Mouse (Mus musculus): Measurements from ENCODE around the gene Lhfp. TPM values are rescaled to one million over a fixed set of nuclear protein-coding genes. Genes with fewer than 3 reads are reported as not detected.
"Not testable (repeated sequence)": the region's sequence is repeated elsewhere in the genome, so short reads cannot be mapped to it uniquely, and the experiment has no call there.

The Lhfp gene
- polyA plus RNA-seq, 1 experiment from 2014 or later, result 47.3 TPM

DNA sequence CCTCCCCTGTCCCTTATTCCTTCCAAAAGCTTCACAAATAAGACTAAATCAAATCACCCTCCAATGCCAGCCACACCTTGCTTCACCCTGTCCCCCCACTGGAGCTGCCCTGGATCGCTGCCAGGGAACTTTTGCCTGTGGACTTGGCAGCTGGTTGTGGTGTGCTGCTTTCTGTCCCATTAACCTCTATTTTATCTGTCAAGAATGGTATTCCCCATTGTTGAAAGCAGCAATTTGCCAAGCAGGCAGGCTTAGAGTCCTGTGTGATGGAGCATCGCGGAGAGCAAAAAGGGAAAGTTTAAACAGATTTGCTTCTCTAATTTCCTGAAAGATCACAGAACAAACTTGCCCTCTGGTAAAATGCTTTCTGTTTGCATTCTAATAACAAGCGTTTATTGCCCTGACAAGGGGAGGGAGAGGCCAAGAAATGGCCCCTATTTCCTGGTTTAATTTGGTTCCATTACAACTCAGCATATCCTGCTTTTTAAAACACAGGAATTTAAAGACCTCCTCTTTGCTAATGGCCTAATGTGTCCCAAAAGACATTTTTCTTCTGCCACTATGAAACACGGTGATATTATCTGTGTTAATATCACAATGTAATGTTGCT, 212.0 kb downstream of the Lhfp start:
- 71% methylated on average over 5 of the region's 5 CpGs for WGBS
- H3K4me1 ChIP-seq (replicated peaks), result peaks cover 23% of the 10 kb centered on the region
- H3K9ac ChIP-seq (replicated peaks), result no peak overlapping the region
- no peak overlapping the region for H3K27ac ChIP-seq
- H3K27me3 ChIP-seq, result no peaks in the 10 kb centered on the region
- no peaks in the 10 kb centered on the region for H3K9me3 ChIP-seq
- H3K36me3 ChIP-seq, result no peaks in the 10 kb centered on the region
- H3K4me2 ChIP-seq (replicated peaks), result no peak overlapping the region
- no peak overlapping the region for H3K4me3 ChIP-seq (replicated peaks)
- no peak for ATAC-seq

DNA sequence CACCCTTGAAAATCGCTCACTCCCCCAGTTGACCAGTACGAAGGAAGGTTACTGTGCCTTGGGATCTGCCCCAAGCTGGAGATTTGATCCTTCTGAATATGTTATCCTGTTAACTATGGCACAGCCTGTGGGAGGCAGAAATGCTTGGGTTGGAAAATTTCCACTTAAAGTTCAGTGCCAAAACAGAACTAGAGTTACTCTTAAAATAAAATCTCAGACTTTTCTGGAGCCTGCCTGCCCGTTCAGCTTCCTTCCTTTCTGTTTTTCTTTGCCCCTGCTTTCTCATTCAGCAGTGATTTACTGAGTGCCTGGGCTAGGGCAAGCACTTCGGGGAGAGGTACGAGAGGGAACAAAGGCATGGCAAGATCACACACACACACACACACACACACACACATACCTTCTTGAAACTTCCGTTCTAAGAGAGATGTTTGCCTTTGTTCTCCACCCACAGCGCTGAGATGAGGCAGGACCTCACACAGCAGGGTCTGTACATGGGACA, 217.4 kb downstream of the Lhfp start:
- 41% methylated on average over 7 of the region's 7 CpGs for WGBS
- ATAC-seq, result no peak
- Histone ChIP-seq H3K4me2 (replicated peaks) (no peak overlapping the region), H3K27ac (no peak overlapping the region), H3K9ac (replicated peaks) (no peak overlapping the region), H3K4me1 (replicated peaks) (no peaks in the 10 kb centered on the region), H3K27me3 (no peaks in the 10 kb centered on the region), H3K4me3 (replicated peaks) (no peak overlapping the region), H3K36me3 (no peaks in the 10 kb centered on the region), H3K9me3 (no peaks in the 10 kb centered on the region)

DNA sequence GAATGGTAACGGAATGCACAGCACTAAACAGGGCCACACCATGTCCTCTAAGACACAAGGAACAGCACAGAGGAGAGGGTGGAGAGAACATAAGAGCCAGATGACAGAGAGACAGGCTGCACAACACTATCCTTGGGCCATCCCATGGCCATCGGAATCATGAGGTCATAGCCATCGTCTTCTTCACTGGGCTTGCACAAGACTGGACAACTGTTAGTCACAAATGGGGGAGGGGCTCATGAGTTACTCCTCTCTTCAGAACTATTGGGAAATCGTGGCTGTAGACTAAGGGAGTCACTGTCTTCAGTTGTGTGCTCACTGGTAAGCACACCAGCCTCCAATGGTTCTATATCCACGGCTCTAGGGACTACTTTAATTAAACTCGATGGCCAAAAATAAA, 224.8 kb downstream of the Lhfp start:
- Histone ChIP-seq H3K4me2 (replicated peaks) (no peak overlapping the region), H3K27ac (no peak overlapping the region), H3K9ac (replicated peaks) (no peak overlapping the region), H3K36me3 (no peaks in the 10 kb centered on the region), H3K4me1 (replicated peaks) (peaks cover 3% of the 10 kb centered on the region; the same call in 1 of the 2 replicates), H3K9me3 (no peaks in the 10 kb centered on the region), H3K27me3 (no peaks in the 10 kb centered on the region), H3K4me3 (replicated peaks) (no peak overlapping the region)
- ATAC-seq, result no peak
- WGBS, result 89% methylated on average over 6 of the region's 6 CpGs

DNA sequence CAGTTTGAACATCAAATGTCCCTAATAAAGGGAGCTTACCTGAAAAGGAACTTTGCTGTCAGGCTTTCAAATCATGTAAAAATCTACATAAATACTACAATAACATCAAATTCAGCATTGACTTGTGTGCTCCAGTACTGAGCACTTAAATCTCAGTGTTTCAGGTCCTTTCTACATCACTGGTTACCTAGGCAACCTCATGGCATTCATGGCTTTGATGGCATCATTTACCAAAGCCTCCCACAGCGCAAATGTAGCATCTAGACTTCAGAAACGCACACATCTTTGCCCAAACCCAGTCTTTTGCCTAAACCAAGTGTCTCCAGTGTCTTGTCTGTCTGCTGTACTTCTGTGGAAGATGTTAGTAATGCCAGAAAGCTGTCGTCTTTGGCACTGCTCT, 225.7 kb downstream of the Lhfp start:
- 46% methylated on average over 3 of the region's 3 CpGs for WGBS
- Histone ChIP-seq H3K36me3 (no peaks in the 10 kb centered on the region), H3K4me1 (replicated peaks) (peaks cover 3% of the 10 kb centered on the region; the same call in 1 of the 2 replicates), H3K4me3 (replicated peaks) (no peak overlapping the region), H3K27me3 (no peaks in the 10 kb centered on the region), H3K4me2 (replicated peaks) (no peak overlapping the region), H3K27ac (no peak overlapping the region), H3K9ac (replicated peaks) (no peak overlapping the region), H3K9me3 (no peaks in the 10 kb centered on the region)
- ATAC-seq, result no peak

DNA sequence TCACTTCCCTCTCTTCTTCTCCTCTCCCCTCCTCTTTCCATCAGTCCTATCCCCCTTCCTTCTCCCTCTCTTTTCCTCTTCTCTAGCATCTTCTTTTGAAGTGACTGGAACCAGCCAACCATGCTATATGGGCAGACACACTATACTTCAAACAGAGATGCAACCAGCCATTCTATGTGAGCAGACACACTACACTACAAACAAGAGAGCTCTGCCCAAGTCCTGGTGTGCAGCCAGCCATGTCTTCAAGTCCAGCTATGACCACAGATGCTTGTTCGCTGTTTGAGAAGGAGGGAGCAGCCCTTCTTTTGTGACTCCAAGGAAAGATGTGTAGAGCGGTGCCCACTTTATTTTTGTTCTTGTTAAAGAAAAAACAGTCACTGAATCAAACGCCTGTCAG, 231.9 kb downstream of the Lhfp start:
- Histone ChIP-seq H3K9me3 (no peaks in the 10 kb centered on the region), H3K36me3 (no peaks in the 10 kb centered on the region), H3K4me1 (replicated peaks) (no peaks in the 10 kb centered on the region), H3K4me3 (replicated peaks) (no peak overlapping the region), H3K9ac (replicated peaks) (no peak overlapping the region), H3K27me3 (no peaks in the 10 kb centered on the region), H3K27ac (no peak overlapping the region), H3K4me2 (replicated peaks) (no peak overlapping the region)
- 84% methylated on average over 3 of the region's 3 CpGs for WGBS
- no peak for ATAC-seq

DNA sequence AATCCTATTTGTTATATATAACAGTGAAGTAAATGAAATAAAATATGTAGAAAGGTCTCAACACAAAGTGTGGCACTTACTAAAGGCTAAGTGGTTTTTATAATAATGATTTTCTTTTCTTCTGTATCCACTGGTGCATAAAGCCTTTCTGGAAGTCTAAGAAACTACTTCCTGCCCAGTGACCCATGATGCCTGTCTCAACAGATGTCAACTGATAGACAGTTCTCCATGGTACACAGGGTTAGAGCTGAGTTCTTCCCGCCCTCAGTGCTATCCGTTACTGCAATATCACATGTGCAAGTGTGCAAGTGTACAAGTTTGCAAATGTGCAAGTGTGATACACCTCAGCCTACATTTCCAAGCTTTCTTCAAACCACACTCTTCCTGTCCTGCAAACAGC, 236.7 kb downstream of the Lhfp start:
- Histone ChIP-seq H3K27me3 (no peaks in the 10 kb centered on the region), H3K36me3 (no peaks in the 10 kb centered on the region), H3K27ac (no peak overlapping the region), H3K4me2 (replicated peaks) (no peak overlapping the region), H3K4me1 (replicated peaks) (no peaks in the 10 kb centered on the region), H3K9me3 (no peaks in the 10 kb centered on the region), H3K9ac (replicated peaks) (no peak overlapping the region), H3K4me3 (replicated peaks) (no peak overlapping the region)
- no peak for ATAC-seq
- 78% methylated on average over 2 of the region's 2 CpGs for WGBS

DNA sequence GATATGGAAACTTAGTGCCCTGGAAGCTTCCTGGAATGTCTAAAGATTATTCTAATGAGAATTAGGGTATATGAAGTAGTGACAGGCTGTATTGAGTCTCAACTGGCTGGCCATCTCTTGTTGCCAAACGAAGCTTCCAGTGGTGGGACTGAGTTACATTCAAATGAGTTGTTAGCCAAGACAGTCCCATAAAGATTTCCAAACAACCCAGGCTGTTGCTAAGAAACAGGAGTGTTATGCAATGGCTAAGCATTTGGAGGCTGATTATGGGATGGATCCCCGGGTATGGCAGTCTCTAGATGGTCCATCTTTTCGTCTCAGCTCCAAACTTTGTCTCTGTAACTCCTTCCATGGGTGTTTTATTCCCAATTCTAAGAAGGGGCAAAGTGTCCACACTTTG, 240.7 kb downstream of the Lhfp start:
- H3K4me3 ChIP-seq (replicated peaks); H3K27me3 ChIP-seq; H3K27ac ChIP-seq; H3K9me3 ChIP-seq; H3K4me1 ChIP-seq (replicated peaks); H3K36me3 ChIP-seq; H3K4me2 ChIP-seq (replicated peaks); H3K9ac ChIP-seq (replicated peaks); ATAC-seq: not testable (repeated sequence)
- WGBS, result 70% methylated on average over 3 of the region's 3 CpGs

DNA sequence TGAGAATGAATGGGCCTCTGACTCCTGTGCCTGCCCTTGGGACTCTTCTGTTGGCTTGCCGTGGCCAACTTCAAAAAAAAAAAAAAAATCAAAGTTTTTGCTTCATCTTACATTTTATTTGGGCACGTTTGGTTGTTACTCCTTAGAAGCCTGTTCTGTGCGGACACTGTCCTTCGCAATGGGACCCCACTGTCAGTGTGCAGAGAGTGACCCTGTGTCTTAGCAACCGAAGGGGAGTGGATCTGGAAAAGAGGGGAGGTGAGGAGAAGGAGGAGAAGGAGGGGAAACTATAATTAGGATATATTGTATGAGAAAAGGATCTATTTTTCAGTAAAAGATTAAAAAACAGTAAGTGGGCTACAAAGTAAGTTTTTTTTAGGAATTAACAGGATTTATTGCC, 242.7 kb downstream of the Lhfp start:
- no peaks in the 10 kb centered on the region for H3K9me3 ChIP-seq
- no peaks in the 10 kb centered on the region for H3K36me3 ChIP-seq
- no peak overlapping the region for H3K4me3 ChIP-seq (replicated peaks)
- no peak overlapping the region for H3K4me2 ChIP-seq (replicated peaks)
- no peak overlapping the region for H3K27ac ChIP-seq
- no peaks in the 10 kb centered on the region for H3K27me3 ChIP-seq
- 94% methylated on average over 5 of the region's 5 CpGs for WGBS
- ATAC-seq, result no peak
- H3K4me1 ChIP-seq (replicated peaks), result no peaks in the 10 kb centered on the region
- no peak overlapping the region for H3K9ac ChIP-seq (replicated peaks)

DNA sequence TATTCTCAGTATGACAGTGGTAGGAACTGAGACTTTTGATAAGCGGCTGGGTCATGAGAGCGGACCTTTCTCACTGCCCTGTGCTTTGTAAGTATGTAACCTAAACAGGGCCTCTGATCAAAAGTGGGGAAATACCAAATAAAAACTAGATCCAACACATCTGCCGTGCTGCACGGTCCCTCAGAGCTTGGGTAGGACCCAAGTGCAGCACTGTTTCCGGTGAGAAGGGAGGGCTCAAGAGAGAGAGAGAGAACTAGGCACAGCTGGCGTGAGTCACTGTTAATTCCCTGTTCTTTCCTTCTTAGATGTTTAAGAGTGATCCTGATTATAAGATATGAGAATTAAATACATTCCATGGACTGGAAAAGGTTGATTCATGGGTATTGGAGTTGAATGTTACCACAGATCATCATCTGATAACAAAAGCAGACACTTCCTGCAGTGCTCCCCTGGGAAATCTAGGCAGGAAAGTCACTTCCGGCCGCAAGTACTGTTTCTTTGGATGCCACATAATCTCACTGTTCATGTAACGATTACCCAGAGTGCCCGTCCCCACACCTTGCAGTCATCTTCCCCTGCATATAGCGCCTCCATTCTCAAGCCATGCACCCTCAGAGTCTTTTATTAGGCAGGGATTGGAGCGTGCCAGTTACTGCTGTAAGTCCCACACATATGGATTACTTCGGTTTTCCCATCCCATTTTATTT, 243.3 kb downstream of the Lhfp start:
- Histone ChIP-seq H3K27ac (no peak overlapping the region), H3K9ac (replicated peaks) (no peak overlapping the region), H3K9me3 (no peaks in the 10 kb centered on the region), H3K4me2 (replicated peaks) (no peak overlapping the region), H3K36me3 (no peaks in the 10 kb centered on the region), H3K27me3 (no peaks in the 10 kb centered on the region), H3K4me1 (replicated peaks) (no peaks in the 10 kb centered on the region), H3K4me3 (replicated peaks) (no peak overlapping the region)
- 90% methylated on average over 13 of the region's 13 CpGs for WGBS
- ATAC-seq, result no peak

DNA sequence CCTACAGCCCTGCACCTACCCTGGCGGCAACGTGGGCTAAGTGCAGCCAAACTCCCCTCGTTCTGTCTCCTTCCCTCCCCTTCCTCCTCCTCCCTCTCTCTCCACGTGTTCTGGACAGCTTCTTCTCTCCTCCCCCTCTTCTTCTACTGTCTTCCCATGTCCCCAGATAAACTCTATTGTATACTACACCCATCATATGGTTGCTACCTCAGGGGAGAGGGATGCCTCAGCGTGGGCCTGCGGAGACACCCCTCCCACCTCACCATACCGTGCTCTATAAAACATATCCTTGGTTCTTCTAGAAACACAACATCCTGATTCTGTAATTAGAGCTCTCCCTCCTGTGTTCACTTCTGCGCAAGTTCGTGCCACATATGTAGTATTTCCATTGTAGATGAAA, 247.3 kb downstream of the Lhfp start:
- no peak for ATAC-seq
- Histone ChIP-seq H3K9ac (replicated peaks) (no peak overlapping the region), H3K36me3 (no peaks in the 10 kb centered on the region), H3K4me1 (replicated peaks) (no peaks in the 10 kb centered on the region), H3K4me2 (replicated peaks) (no peak overlapping the region), H3K27ac (no peak overlapping the region), H3K27me3 (no peaks in the 10 kb centered on the region), H3K9me3 (no peaks in the 10 kb centered on the region), H3K4me3 (replicated peaks) (no peak overlapping the region)
- 61% methylated on average over 9 of the region's 9 CpGs for WGBS

DNA sequence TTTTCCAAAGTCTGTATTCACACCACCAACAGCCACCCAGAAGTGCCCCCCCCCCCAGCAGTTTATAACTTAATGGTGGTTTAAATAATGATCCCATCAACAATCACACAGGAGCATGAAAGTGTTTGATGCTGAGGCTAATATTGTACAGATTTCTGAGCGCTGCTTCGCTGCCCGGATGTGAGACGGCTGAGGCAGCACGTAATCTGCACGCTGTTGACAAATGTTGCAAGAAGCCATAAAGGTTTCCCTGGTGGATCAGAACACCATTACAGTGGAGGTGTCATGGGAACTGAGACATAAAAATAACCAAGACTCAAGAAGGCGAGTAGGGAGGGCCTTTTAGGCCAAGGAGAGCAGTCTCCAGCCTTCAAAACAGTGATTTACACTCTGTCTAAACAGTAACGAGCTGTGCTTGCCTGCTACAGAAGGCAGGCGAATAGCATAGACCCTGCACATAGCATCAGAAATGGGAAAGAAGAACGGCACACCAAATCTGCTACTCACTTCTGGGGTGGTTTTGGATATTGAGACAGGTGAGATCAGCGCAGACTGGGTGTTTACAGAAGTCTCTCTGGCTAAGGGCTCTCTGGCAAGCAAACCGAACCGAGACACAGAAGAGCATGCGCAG, 248.4 kb downstream of the Lhfp start:
- H3K36me3 ChIP-seq, result no peaks in the 10 kb centered on the region
- ATAC-seq, result no peak
- 85% methylated on average over 14 of the region's 14 CpGs for WGBS
- H3K4me2 ChIP-seq (replicated peaks), result no peak overlapping the region
- peaks cover 2% of the 10 kb centered on the region; the same call in 1 of the 2 replicates for H3K4me1 ChIP-seq (replicated peaks)
- H3K27ac ChIP-seq, result no peak overlapping the region
- no peaks in the 10 kb centered on the region for H3K9me3 ChIP-seq
- no peak overlapping the region for H3K9ac ChIP-seq (replicated peaks)
- no peaks in the 10 kb centered on the region for H3K27me3 ChIP-seq
- no peak overlapping the region for H3K4me3 ChIP-seq (replicated peaks)

DNA sequence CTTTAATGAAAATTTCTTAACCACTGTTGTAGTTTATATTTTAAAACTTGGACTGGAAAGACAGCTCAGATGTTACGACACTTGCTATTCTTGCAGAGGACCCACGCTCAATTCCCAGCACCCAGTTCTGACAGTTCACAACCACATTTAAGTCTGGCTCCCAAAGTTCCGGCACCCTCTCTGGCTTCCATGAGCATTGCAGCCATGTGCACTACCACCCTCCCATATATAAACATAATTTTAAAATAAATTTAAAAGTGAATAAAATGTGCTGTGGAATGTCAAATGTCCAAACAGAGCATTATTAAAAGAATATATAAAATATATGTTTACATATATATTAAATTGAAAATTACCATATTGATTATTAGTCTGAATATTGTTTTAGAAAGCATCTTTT, 249.9 kb downstream of the Lhfp start:
- Histone ChIP-seq H3K4me2 (replicated peaks) (no peak overlapping the region), H3K27me3 (no peaks in the 10 kb centered on the region), H3K36me3 (no peaks in the 10 kb centered on the region), H3K9me3 (no peaks in the 10 kb centered on the region), H3K4me3 (replicated peaks) (no peak overlapping the region), H3K9ac (replicated peaks) (no peak overlapping the region), H3K4me1 (replicated peaks) (peaks cover 4% of the 10 kb centered on the region; the same call in 1 of the 2 replicates), H3K27ac (no peak overlapping the region)
- ATAC-seq, result no peak
- WGBS, result 98% methylated on average over 3 of the region's 3 CpGs

Data from midbrain, embryonic 13.5 days (tissue).